Mouse (Mus musculus) CH12.LX (cell line): ENCODE results near the gene Ttc39b. TPM values are rescaled to one million over a fixed set of nuclear protein-coding genes. Genes with fewer than 3 reads are reported as not detected.

Source experiments
- DNase-seq: peaks from one replicate; pipeline ENCODE4 v3.0.0-alpha.2; 2013; ENCODE audit errors: extremely low read depth
- H3K27ac ChIP-seq: 2 replicates; pipeline ENCODE4 v1.5.1; 2012; ENCODE audit warnings: low read depth, mild to moderate bottlenecking, control low read depth, moderate library complexity; ENCODE audit not compliant: insufficient read depth
- H3K27me3 ChIP-seq: replicated peaks from 2 replicates; pipeline ENCODE3; 2012; ENCODE audit warnings: inconsistent platforms
- H3K36me3 ChIP-seq, 2 experiments: replicated peaks in 1 of 2; 2 replicates each; pipeline versions ENCODE3 to v1.6.1; 2012; ENCODE audit warnings: inconsistent platforms in 1 of 2, low read length in 1 of 2, mild to moderate bottlenecking in 1 of 2, mixed read lengths in 1 of 2, moderate library complexity in 1 of 2; ENCODE audit not compliant: control insufficient read depth in 1 of 2, insufficient read depth in 1 of 2
- H3K4me1 ChIP-seq, 2 experiments: 2 replicates each; pipeline ENCODE4 v1.6.1; 2012; ENCODE audit warnings: inconsistent platforms in 1 of 2, moderate library complexity in 1 of 2; ENCODE audit not compliant: insufficient read depth in 2 of 2, control insufficient read depth in 1 of 2
- H3K4me2 ChIP-seq: 2 replicates; pipeline ENCODE4 v1.6.1; 2012; ENCODE audit warnings: low read depth, mild to moderate bottlenecking, control low read depth; ENCODE audit not compliant: poor library complexity, insufficient read depth, severe bottlenecking
- H3K4me3 ChIP-seq, 3 experiments: fragments of 150-350 bp in 1 of 3; sonication (generic) in 1 of 3; replicated peaks in 1 of 3; 2 replicates each; pipeline versions ENCODE3 to v1.5.1; 2011 to 2012; ENCODE audit warnings: low read depth in 2 of 3, low read length in 2 of 3, mild to moderate bottlenecking in 2 of 3, moderate library complexity in 2 of 3, control low read depth in 1 of 3, improper control_type of control experiment in 1 of 3, inconsistent platforms in 1 of 3, mixed read lengths in 1 of 3; ENCODE audit not compliant: poor library complexity in 1 of 3
- H3K79me2 ChIP-seq: replicated peaks from 2 replicates; pipeline ENCODE4 v1.6.1; 2012; ENCODE audit warnings: mild to moderate bottlenecking, moderate library complexity; ENCODE audit not compliant: control insufficient read depth, poor library complexity, insufficient read depth, severe bottlenecking; ENCODE audit errors: extremely low read depth
- H3K9ac ChIP-seq: 2 replicates; pipeline ENCODE4 v1.6.1; 2012; ENCODE audit warnings: low read depth, mild to moderate bottlenecking, control low read depth, moderate library complexity; ENCODE audit not compliant: insufficient read depth
- H3K9me3 ChIP-seq: replicated peaks from 2 replicates; pipeline ENCODE3; 2012; ENCODE audit warnings: low read length, inconsistent platforms, mixed read lengths
- CHD1 ChIP-seq: IDR thresholded peaks from 2 replicates; pipeline ENCODE4 v1.6.1; 2012; ENCODE audit warnings: low read depth, low read length, improper control_type of control experiment, inconsistent platforms
- CHD2 ChIP-seq: IDR thresholded peaks from 2 replicates; pipeline ENCODE4 v1.6.1; 2011; ENCODE audit warnings: low read length, improper control_type of control experiment
- CTCF ChIP-seq, 2 experiments: IDR thresholded peaks in 1 of 2; conservative IDR thresholded peaks in 1 of 2; 2 replicates each; pipeline ENCODE4 v1.5.1; 2011 to 2012; ENCODE audit warnings: low read depth in 2 of 2, low read length in 2 of 2, improper control_type of control experiment in 1 of 2, inconsistent platforms in 1 of 2, mild to moderate bottlenecking in 1 of 2, moderate library complexity in 1 of 2
- ELF1 ChIP-seq: IDR thresholded peaks from 2 replicates; pipeline ENCODE4 v1.6.1; 2014; ENCODE audit warnings: low read depth, mild to moderate bottlenecking, inconsistent platforms, low read length, improper control_type of control experiment
- ETS1 ChIP-seq: conservative IDR thresholded peaks from 2 replicates; pipeline ENCODE4 v1.6.1; 2012; ENCODE audit warnings: low read depth, mild to moderate bottlenecking, inconsistent platforms, low read length, improper control_type of control experiment, moderate library complexity
- GABPA ChIP-seq: IDR thresholded peaks from 2 replicates; pipeline ENCODE4 v1.6.1; 2012; ENCODE audit warnings: low read depth, low read length, improper control_type of control experiment, inconsistent platforms; ENCODE audit not compliant: insufficient replicate concordance
- IRF4 ChIP-seq: IDR thresholded peaks from 2 replicates; pipeline ENCODE4 v1.6.1; 2014; ENCODE audit warnings: low read depth, mild to moderate bottlenecking, inconsistent platforms, low read length, improper control_type of control experiment
- JUN ChIP-seq: IDR thresholded peaks from 2 replicates; pipeline ENCODE4 v1.6.1; 2011; ENCODE audit warnings: low read depth, mild to moderate bottlenecking, low read length, improper control_type of control experiment, moderate library complexity; ENCODE audit not compliant: insufficient read depth
- MAX ChIP-seq: IDR thresholded peaks from 2 replicates; pipeline ENCODE4 v1.6.1; 2011; ENCODE audit warnings: low read length, improper control_type of control experiment
- MEF2A ChIP-seq: IDR thresholded peaks from 2 replicates; pipeline ENCODE4 v1.6.1; 2014; ENCODE audit warnings: low read depth, mild to moderate bottlenecking, inconsistent platforms, low read length, improper control_type of control experiment, borderline replicate concordance
- MXI1 ChIP-seq: IDR thresholded peaks from 2 replicates; pipeline ENCODE4 v1.6.1; 2011; ENCODE audit warnings: mild to moderate bottlenecking, low read depth, low read length, improper control_type of control experiment
- NELFE ChIP-seq: IDR thresholded peaks from 2 replicates; pipeline ENCODE4 v1.6.1; 2011; ENCODE audit warnings: low read depth, low read length, improper control_type of control experiment
- NRF1 ChIP-seq: IDR thresholded peaks from 2 replicates; pipeline ENCODE4 v1.6.1; 2014; ENCODE audit warnings: low read depth, mild to moderate bottlenecking, inconsistent platforms, low read length, improper control_type of control experiment, moderate library complexity
- PAX5 ChIP-seq: IDR thresholded peaks from 2 replicates; pipeline ENCODE4 v1.6.1; 2012; ENCODE audit warnings: low read length, inconsistent platforms, mixed read lengths
- POLR2AphosphoS2 ChIP-seq: IDR thresholded peaks from 2 replicates; pipeline ENCODE4 v1.6.1; 2011; ENCODE audit warnings: low read depth, low read length, improper control_type of control experiment
- RAD21 ChIP-seq: IDR thresholded peaks from 2 replicates; pipeline ENCODE4 v1.6.1; 2011; ENCODE audit warnings: low read depth, mild to moderate bottlenecking, low read length, improper control_type of control experiment, moderate library complexity
- TBP ChIP-seq: conservative IDR thresholded peaks from 2 replicates; pipeline ENCODE4 v1.6.1; 2011; ENCODE audit warnings: low read depth, low read length, improper control_type of control experiment
- UBTF ChIP-seq: IDR thresholded peaks from 2 replicates; pipeline ENCODE4 v1.6.1; 2012; ENCODE audit warnings: low read depth, mild to moderate bottlenecking, inconsistent platforms, low read length, improper control_type of control experiment, moderate library complexity
- USF1 ChIP-seq: IDR thresholded peaks from 2 replicates; pipeline ENCODE4 v1.6.1; 2014; ENCODE audit warnings: low read depth, mild to moderate bottlenecking, inconsistent platforms, low read length, improper control_type of control experiment
- ZKSCAN1 ChIP-seq: IDR thresholded peaks from 2 replicates; pipeline ENCODE4 v1.6.1; 2012; ENCODE audit warnings: low read depth, inconsistent platforms, low read length, improper control_type of control experiment, borderline replicate concordance
- ZMIZ1 ChIP-seq: IDR thresholded peaks from 2 replicates; pipeline ENCODE4 v1.6.1; 2012; ENCODE audit warnings: low read depth, mild to moderate bottlenecking, inconsistent platforms, low read length, improper control_type of control experiment
- ZNF384 ChIP-seq: IDR thresholded peaks from 2 replicates; pipeline ENCODE4 v1.6.1; 2012; ENCODE audit warnings: low read depth, low read length, improper control_type of control experiment, inconsistent platforms
- dilution Hi-C: fragments of 300-500 bp; cut with MboI; formaldehyde crosslinking; loops from 2 replicates; pipeline ENCODE4 v1.14.3; 2020; ENCODE audit warnings: low sequenced_read_pairs; ENCODE audit not compliant: extremely low pct_unique_long_range_greater_than_20kb, extremely low pct_ligation_motif_present
- in situ Hi-C: fragments of 300-500 bp; cut with MboI; formaldehyde crosslinking; loops from 3 replicates; pipeline ENCODE4 v1.14.3; 2019; ENCODE audit warnings: low sequenced_read_pairs, low pct_ligation_motif_present, low pct_unique_long_range_greater_than_20kb, mixed read lengths
- polyA plus RNA-seq: library from polyadenylated mRNA; unstranded; fragments of >175 nt; gene quantifications from 2 replicates; pipeline ENCODE4 v1.2.1, GENCODE M21; 2012; ENCODE audit warnings: low read depth; ENCODE audit not compliant: insufficient read length
- total RNA-seq, 2 experiments: library from RNA; depleted of rRNA; stranded (reverse); fragments of 300-350 nt in 1 of 2; fragments of >200 nt in 1 of 2; gene quantifications; 2 replicates each; pipeline ENCODE4 v1.2.3; 2012 to 2014

Ttc39b gene
- total and polyA plus RNA-seq, 3 experiments, result 12.6 to 16.7 (median 15.7) TPM

- TF ChIP-seq UBTF (no peak), TBP (no peak), MXI1 (no peak), POLR2AphosphoS2 (no peak), JUN (no peak)
- no peaks in the 10 kb centered on the region for H3K36me3 ChIP-seq
Measured at GRCm38 (mm10) chr4:83210437-83210836, 113.6 kb downstream of the Ttc39b start.

GRCm38 (mm10) chr4:83206803-83207586 is 117.1 kb downstream of the Ttc39b start:
- Histone ChIP-seq H3K9ac (no peak overlapping the region), H3K79me2 (no peaks in the 10 kb centered on the region), H3K27ac (no peak overlapping the region), H3K9me3 (no peaks in the 10 kb centered on the region), H3K4me3 (no peak overlapping the region), H3K27me3 (no peaks in the 10 kb centered on the region), H3K4me2 (no peak overlapping the region), H3K36me3 (no peaks in the 10 kb centered on the region), H3K4me1 (no peaks in the 10 kb centered on the region)
- TF ChIP-seq IRF4 (no peak), POLR2AphosphoS2 (no peak), RAD21 (no peak), TBP (no peak), ETS1 (no peak), ZKSCAN1 (no peak), MEF2A (no peak), CTCF (conservative IDR thresholded peaks at IDR 0.05 in 1 of 2, IDR thresholded peaks at IDR 0.05 in 1 of 2; ENCODE audit: low read depth in 2 of 2, low read length in 2 of 2) (no peak)
- in situ Hi-C loops (no loop called here), dilution Hi-C loops (no loop called here)
- no peak for DNase-seq

More at GRCm38 (mm10) chr4:83210437-83210836, 113.6 kb downstream of the Ttc39b start:
- Histone ChIP-seq H3K4me3 (no peak overlapping the region), H3K9me3 (no peaks in the 10 kb centered on the region), H3K27ac (no peak overlapping the region), H3K79me2 (no peaks in the 10 kb centered on the region), H3K4me1 (no peaks in the 10 kb centered on the region), H3K9ac (no peak overlapping the region), H3K27me3 (no peaks in the 10 kb centered on the region), H3K4me2 (no peak overlapping the region)
- in situ Hi-C loops, result no loop called here
- DNase-seq, result no peak
- dilution Hi-C loops, result no loop called here

- dilution Hi-C loops (no loop called here), in situ Hi-C loops (no loop called here)
Measured at GRCm38 (mm10) chr4:83206416-83206802, 117.6 kb downstream of the Ttc39b start.

More at GRCm38 (mm10) chr4:83206416-83206802, 117.6 kb downstream of the Ttc39b start:
- Histone ChIP-seq H3K27me3 (no peaks in the 10 kb centered on the region), H3K36me3 (no peaks in the 10 kb centered on the region), H3K4me3 (no peak overlapping the region)
- TF ChIP-seq MEF2A, result no peak
- no peak for TF ChIP-seq PAX5
- TF ChIP-seq USF1, result no peak
- TF ChIP-seq RAD21, result no peak
- no peak for TF ChIP-seq CHD1
- no peak for TF ChIP-seq ZMIZ1
- TF ChIP-seq IRF4, result no peak
- TF ChIP-seq POLR2AphosphoS2, result no peak
- TF ChIP-seq GABPA, result no peak
- no peak for TF ChIP-seq CHD2
- TF ChIP-seq NELFE, result no peak
- no peak for TF ChIP-seq ZKSCAN1
- no peak for TF ChIP-seq ZNF384
- TF ChIP-seq MAX, result no peak
- TF ChIP-seq TBP, result no peak
- no peak for TF ChIP-seq NRF1
- no peak for TF ChIP-seq ELF1
- TF ChIP-seq, all 38 proteins: peak for 0
- Histone ChIP-seq H3K4me1 (no peaks in the 10 kb centered on the region), H3K9ac (no peak overlapping the region), H3K27ac (no peak overlapping the region), H3K79me2 (no peaks in the 10 kb centered on the region), H3K9me3 (no peaks in the 10 kb centered on the region), H3K4me2 (no peak overlapping the region)
- DNase-seq, result no peak
